Mouse (Mus musculus): ENCODE data around the gene Gm10775. TPM values are rescaled to one million over a fixed set of nuclear protein-coding genes. Genes with fewer than 3 reads are reported as not detected.

The Gm10775 gene
- total RNA-seq, 2 experiments from 2014 or later, result 0.49 to 0.86 TPM

- peak overlapping the region; percentile 88 for H3K4me3 ChIP-seq
- DNase-seq (ENCODE audit: extremely low spot score in 1 of 2, low spot score in 2 of 2), result no peak
- intact Hi-C loops (cut with DNase I), result loop anchor here (1.0 to 10.0 kb wide), 5 partner anchors 20 to 1627 kb away; partner anchors contain the start of genes Aaed1, Gm10767 and Mfsd14b
- H3K27ac ChIP-seq, result peak overlapping the region; percentile 94
- TF ChIP-seq CTCF (IDR thresholded peaks at IDR 0.05), result no peak
These were observed 18.6 kb downstream of the Gm10775 start for GRCm38 (mm10) chr13:65277994-65278382.

DNA sequence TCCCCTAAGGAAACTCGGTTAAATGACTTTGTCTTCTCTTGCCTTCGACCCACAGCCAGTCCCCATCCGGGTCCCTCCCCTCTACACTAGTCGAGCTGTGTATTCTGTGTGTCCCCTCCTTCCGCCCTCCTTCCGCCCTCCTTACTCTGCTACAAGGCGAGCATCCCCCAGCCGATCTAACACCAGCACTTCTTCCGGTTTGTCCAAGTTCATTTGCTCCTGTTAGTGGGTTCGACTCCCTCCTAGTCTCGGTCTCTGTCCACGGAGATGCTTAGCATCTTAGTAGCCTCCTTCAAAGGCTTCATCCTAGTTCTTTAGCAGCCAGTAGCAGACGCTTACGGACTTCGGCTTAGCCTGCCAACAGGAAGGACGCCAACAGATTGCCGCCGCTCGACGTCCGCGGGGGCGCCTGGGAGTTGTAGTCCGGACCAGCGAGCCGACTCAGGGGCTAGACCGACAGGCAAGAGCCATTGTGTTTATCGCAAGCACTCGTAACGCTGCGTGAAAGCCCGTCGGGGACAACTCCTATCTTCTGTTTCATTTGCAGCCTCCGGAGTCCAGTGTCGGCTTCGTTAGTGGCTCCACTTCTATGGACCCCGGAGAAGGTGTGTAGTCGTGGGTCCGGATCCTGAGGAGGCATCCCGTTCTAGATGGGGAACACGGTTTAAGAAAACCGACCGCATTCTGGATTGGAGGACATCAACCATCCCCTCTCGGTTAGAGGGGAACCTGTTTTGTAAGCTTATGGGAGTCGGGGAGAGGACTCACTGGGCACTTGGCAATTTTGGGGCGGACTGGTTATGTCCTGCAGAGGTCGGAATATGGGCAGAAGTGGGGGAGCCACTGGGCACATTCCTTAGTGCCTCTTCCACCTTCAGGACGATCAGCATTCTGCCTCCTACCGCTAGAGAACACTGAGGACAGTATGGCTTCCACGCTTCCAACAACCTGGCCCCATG lies 19.3 kb downstream of the Gm10775 start, which contains the start of gene Zfp369:
Gene Zfp369, plus strand, starts transcription at position 432 of the 959 bp plus-strand sequence.
- intact Hi-C loops (cut with DNase I), result loop anchor here (1.0 to 10.0 kb wide), 5 partner anchors 20 to 1626 kb away; partner anchors contain the start of genes Aaed1, Gm10767 and Mfsd14b
- H3K4me3 ChIP-seq, result peak within 1 kb of the TSS; percentile 88
- DNase-seq (ENCODE audit: extremely low spot score in 1 of 2, low spot score in 2 of 2), result peak; percentile 93 to 95
- peak; percentile 4 for TF ChIP-seq CTCF (IDR thresholded peaks at IDR 0.05)
- peak within 1 kb of the TSS; percentile 94 for H3K27ac ChIP-seq

DNA sequence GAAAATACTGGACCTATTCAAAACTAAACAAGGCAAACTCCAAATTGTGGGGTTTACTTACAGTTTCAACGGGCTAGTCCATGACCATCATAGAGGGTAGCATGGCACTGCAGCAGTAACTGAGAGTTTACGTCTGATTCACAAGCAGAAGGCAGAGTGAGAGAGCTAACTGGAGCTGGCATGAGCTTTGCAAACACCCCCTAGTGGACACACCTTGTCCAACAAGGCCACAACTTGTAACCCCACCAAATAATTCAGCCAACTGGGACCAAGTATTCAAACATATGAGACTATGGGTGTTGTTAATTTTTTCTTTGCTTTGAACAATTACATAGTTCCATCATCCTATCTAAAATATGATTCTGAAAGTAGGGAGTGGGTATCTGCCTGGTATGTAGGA lies 27.4 kb downstream of the Gm10775 start:
- intact Hi-C loops (cut with DNase I), result no loop called here
- no peak overlapping the region for H3K4me3 ChIP-seq
- no peak overlapping the region for H3K27ac ChIP-seq

GRCm38 (mm10) chr13:65296354-65296753 lies 37.0 kb downstream of the Gm10775 start:
- intact Hi-C loops (cut with DNase I), result no loop called here
- no peak for DNase-seq (ENCODE audit: extremely low spot score in 1 of 2, low spot score in 2 of 2)
- Histone ChIP-seq H3K27ac (no peak overlapping the region), H3K4me3 (no peak overlapping the region)
- no peak for TF ChIP-seq CTCF (IDR thresholded peaks at IDR 0.05)

More for the DNA sequence above, 27.4 kb downstream of the Gm10775 start:
- no peak; the same call in 1 of the 2 replicates for TF ChIP-seq CTCF (IDR thresholded peaks at IDR 0.05)
- DNase-seq (ENCODE audit: extremely low spot score in 1 of 2, low spot score in 2 of 2), result no peak

Other genes with a start within 250 kb of the Gm10775 start
- gene Spata31d1c, start 226.5 kb upstream of the Gm10775 start, total RNA-seq (2021), result not detected
- not detected for gene Prss47, start 206.8 kb upstream of the Gm10775 start, total RNA-seq (2021)
- 10 to 100 TPM; 42.9 to 46.9 TPM for gene Mfsd14b, start 146.6 kb upstream of the Gm10775 start, total RNA-seq (2021)
- gene Olfr465-ps1, start 121.5 kb upstream of the Gm10775 start, total RNA-seq (2021), result not detected
- gene Olfr466, start 109.3 kb upstream of the Gm10775 start, total RNA-seq (2021), result not detected
- under 1 TPM; 0.25 to 0.72 TPM for gene Nlrp4f, start 53.6 kb upstream of the Gm10775 start, total RNA-seq (2021)
- gene Zfp369, start 19.3 kb downstream of the Gm10775 start, total RNA-seq (2021), result 10 to 100 TPM; 62.6 to 70.3 TPM